Mouse (Mus musculus) B cell, adult 2 months (primary cell): Measurements from ENCODE around the gene Rrp8.

Source experiments
- DNase-seq, 2 experiments: peaks; one replicate each; pipeline ENCODE4 v3.0.0; 2022

Rrp8 gene

DNA sequence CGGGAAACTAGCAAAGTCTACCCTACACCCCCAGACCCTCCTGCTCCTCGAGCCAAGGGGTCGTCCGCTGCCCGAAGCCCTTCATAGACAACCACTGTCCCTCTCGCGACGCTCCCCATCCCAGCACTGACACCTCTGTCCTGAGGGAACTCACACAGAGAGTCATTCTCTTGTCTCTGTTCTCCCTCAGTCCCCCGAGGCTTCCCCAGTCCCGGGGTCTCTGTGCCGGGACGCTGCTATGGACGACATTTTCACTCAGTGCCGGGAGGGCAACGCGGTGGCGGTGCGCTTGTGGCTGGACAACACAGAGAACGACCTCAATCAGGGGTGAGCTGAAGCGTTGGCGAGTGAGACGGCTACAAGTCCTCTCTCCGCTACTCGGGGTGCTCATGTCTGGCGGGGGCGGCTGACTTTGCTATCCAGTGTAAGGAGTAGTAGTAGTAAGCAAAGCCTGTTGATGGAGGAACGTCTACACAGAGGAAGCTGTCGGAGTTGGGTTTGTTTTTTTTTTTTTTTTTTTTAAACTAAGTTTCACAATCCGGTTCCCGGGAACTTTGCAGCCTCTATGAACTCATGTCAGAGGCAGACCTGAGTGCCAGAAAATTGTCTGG, at the start of gene Rrp8:
Gene Rrp8 (minus strand): TSS at position 475 of the 611 bp plus-strand sequence.
- DNase-seq, result peak; percentile 43 to 52

DNA sequence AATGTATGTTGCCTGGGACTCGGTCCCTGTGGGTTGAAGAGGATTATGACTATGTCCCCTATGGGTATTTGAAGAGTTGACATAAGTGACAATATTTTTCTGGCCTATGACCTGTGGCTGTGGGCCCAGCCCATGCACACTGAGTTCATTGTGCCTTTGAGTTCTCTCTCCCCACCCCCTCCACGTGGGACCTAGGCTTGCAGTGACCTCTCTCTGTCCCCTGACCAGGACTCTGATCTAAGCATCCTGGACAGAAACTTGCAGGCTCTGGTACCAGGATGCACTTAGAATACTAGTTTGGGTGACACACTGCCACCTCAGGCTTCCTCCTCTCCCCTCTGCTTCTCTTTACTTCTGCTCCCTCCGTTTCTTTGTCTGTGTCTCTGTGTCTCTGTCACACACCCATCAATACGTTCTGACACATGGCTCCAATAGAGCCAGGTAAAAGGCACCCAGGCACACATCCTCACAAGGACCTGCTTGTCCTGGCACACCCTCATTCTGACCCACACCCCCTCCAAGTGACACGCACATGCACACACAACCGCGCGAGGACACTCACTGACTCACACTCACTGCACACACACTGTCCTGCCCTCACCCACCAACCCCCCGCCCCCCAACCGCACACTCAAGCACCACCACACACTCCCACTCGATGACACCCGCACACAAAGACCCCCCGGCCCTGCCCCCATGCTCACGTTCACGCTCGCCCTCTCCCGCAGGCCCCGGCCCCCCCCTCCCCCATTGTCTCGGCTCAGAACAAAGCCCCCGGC, 49.5 kb upstream of the Rrp8 start:
- no peak for DNase-seq

DNA sequence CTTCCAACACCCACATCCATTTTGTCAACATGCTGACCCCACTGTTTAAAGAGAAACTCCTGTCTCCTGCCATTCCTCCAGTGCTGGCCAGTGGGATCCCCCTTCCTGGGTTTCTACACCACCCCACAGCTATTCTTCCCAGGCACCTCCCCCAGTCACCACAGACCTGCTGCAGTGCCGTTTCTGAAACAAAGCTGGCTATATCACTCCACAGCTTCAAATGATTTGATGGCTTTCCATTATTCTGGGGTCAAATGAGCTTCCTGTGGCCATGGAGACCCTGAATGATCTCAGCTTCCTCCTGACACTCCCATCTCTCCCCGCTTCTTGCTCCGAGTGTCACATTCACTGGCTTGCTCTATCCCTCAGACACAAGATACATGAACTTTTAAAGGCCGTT, 47.4 kb upstream of the Rrp8 start:
- DNase-seq, result no peak

DNA sequence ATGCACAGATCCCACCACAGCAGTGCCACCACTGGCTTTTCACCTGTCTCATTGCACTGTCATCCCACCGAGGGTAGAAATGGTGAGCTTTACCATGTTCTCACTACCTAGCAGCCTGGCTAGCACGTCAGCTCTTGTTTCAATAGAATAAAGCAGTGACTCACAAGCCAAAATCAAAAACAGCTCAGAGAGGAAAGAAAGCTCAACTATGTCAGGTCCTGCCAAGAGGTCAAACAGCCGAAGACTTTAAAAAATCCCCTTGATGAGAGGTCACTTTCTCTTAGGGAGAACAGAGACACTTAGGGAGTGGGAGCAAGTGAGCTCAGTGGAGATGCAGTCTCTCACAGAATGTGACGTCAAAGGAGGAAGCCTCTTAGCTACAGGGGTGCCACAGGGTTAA, 46.7 kb upstream of the Rrp8 start:
- DNase-seq, result no peak

DNA sequence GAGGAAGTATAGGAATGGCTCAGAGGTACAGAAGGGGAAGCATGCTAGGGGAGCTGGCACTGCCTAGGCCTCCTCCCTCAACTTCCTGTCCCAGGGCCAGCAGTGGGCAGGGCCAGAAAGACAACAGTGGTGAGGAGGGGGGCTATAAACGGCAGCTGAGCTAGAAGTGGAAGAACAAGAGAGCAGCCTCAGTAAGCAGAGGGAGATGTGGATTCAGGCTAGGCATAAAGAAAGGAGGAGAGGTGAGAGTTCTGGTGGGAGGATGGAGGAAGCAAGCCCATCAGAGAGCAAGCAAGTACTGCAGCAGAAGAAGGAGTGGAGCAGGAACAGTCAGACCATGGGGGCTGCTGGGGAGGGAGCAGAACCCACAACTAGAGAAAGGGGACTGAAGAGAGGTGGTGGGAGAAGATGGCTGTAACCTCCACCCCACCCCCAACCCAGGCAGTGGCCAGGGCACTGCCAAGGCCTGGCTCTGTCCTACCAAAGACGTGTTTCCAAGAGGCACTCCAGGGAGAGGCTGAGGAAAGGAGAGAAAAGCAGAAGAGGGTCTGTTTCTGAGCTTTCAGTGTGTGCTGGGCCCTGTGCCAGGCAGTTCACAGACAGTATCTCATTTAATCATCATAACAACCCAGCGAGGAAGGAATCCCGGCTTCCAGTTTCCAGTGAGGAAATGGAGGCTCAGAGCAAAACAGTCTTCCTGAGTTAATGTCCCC, 41.5 kb upstream of the Rrp8 start:
- peak in 1 of 2 experiments; percentile 30 for DNase-seq

DNA sequence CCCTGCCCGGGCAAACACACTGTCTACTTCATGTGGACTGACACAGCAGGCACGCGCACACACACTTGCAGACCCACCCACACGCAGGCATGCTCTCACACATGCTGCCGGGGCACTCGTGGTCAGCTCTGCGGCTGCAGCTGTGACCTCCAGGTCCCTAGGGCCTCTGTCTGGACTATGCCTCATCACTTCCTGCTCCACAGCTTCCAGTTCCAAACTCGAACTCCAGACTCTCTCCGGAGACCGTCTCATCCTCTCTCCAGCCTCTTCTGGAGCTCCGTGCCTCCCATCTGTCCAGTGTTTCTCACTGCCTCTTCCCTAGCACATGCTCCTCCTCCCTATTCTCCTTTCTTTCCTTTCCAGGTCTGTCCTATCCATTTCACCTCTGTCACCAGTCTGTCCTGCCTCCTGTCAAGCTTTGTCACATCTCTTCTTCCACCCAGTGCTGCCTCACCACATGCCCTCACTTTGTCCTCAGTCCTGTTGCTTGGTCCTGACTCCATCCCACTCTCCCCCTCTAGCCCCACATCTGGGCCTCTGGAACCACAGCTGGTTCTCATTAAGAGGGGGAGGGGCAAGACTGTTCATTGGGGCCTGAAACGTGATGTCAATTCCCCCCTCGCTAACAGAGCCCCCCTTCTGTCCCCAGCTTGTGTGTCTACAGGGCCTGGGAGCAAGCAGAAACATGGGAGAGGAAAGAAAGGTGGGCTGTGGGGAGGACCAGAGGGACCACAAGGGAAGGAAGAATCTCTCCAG, 40.8 kb upstream of the Rrp8 start:
- peak; percentile 22 to 37 for DNase-seq

DNA sequence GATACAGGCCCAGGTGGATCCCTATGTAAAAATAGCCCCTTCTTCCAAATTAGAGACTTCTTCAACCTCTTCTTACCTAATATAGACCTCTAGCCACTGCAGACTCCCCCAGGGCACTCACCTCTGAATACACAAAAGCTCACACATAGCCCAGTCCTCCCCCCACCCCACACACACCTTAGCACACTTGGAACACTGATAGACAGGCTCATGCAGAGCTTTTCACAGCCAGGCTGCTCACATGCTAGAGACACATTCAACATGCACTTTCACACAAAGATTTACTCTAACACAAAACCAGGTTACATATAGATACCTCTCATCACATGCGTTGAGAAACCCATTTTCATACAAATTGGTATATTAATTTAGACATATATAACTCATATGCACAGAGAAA, 40.1 kb upstream of the Rrp8 start:
- no peak for DNase-seq

DNA sequence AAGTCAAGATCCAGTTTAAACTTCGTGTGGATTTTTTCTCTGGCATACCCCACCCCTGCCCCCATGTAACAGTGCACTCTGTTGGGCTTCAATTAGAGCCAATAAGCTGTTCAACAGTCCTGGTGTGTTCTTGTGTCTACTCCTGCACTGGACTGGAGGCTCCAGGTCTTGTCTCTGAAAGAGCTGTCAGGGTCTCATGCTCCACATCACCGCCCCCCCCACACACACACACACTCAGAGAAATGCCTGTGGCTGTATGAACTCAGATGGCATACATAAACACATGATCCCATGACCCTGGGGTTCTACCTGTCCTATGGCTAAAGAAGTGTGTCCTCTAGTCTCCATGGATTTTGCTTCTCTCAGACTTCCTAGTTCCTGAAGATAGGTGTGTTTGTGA, 38.8 kb upstream of the Rrp8 start:
- DNase-seq, result no peak

DNA sequence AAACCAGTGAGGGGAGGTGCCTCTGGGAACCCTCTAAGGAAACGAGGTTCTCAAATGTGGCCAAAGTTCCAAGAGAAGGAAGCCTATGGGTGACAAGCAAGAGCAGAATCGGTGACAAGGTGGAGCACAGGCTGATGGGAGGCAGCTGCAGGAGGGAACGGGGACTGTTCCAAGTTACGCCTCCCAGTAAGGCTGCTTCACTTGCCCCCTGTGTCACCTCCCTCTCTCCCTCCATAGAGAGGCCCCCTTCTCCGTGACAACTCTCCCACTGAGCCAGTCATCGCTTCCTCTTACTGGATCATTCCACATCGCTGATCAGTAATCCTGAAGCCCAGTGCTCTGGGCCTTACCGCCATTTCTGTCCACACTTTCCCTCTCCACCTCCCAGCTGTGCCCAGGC, 37.5 kb upstream of the Rrp8 start:
- no peak for DNase-seq

DNA sequence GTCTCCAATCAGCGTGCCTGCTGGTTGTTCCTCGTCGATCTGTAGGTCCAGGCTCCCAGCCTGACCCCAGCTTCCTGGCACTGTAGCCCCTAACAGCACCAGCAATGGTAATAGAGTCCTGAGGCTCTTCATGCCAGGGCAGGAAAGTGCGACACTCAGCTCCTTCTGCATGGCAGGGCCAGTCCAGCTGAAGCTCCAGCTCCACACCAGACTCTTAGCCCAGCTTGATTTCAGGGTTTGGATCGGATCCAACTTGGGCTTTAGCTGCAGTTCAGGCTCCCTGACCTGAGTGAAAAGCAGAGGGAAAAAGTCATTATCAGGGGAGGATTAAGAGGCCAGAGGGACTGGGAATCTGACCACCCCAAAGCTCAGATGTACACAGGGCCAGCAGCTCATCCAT, 35.9 kb upstream of the Rrp8 start:
- DNase-seq, result no peak

DNA sequence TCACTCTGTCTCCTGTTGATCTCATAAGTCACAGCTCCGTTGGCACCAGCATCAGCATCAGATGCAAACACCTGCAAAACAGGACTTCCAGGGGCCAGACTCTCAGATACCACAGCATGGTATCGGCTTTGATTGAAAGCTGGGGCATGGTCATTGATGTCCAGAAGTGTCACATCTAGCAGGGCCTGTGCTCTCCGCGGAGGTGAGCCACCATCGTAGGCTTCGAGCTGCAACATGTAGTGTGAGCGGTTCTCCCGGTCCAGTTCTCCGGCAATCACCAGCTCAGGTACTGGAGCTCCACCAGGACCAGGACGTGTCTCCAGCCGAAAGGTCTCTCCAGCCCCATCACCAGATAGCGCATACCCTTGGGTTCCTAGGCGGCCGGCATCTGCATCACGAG, 35.1 kb upstream of the Rrp8 start:
- no peak for DNase-seq

DNA sequence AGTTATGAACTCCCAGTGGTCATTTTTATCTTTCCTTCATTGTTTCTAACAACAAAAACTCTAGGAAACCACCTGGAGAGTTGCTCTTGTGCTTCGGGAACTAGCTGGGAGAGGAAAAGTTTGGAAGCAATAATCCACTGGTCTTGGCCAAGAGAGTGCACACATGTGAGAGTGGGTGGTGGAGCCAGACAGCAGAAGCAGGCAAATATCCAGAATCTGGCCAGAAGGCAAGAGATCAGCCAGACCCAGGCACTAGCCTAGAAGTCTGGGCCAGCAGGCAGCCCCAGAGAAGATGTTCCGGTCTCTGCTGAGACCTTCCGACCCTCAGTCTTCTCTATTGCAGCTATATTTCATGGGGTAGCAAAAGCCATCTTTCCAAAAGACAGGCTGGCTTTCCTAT, 32.8 kb upstream of the Rrp8 start:
- DNase-seq, result no peak

DNA sequence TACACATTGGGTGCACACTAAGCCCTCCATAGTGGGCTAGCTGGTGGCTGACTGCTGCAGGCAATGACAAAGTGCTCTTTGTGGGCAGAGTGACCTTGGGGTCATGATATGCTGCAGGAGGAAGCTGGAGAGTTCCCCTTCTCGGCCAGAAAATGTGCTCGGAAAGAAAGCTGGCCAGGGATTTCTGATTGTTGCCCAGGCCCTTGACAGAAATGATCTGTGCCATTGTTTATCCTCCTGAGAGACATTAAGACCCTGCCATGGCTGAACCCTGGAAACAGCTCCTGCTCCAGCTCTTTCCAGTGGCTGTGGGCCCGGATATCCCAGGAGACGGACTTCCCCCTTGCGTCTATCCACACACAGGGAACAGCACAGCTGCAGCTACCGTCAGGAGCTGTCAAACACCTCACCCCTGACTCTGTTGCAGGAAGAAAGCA, 30.6 kb upstream of the Rrp8 start:
- DNase-seq, result no peak

DNA sequence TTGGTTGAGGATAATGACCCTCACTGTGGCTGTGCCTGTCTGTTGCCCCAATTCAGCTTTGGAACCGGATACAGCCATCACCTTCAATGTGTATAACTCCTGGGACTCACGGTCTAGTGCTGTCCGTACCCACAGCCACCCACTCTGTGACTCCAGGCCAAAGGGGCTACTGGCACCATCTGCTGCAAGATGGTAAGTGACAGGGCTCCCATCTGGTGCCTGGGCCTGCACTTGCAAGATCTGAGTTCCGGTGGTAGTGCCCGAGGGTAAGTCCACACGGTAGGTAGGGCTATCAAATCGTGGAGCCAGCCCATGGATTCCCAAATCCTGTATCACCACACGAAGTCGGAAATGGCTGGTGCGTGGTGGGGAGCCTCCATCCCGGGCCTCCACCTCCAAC, 27.1 kb upstream of the Rrp8 start:
- no peak for DNase-seq

DNA sequence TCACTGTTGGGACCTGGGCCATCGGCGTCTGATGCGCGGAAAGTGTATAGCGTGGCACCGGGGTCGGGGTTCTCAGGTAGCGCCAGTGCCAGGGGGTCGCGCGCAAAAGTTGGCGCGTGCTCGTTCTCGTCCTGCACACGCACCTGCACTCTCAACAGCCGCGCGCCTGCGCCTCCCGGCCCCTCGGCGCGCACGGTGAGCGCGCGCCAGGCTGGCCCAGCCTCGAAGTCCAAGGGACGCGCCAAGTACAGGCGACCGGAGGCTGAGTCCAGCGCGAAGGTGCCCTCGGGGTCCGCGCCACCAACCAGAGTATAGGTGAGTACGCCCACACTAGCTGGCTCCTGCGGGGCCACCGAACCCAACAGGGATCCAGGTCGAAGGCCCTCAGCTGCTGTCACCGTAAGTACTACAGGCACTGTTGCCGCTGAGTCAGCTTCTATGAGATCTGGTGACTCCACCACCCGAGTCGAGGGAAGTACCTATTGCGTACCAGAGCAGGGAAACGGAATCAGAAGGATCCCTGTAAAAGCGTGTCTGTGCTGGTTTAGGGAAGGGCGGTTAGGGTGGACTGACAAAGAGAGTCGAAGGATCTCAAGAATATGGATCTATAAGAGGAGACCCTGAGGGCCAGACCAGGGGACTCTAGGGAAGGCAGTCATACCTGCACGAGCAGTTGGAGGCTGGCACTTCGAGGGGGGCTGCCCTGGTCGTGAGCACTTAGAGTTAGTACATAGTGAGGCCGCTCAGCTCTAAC, 25.5 kb upstream of the Rrp8 start:
- DNase-seq, result no peak

DNA sequence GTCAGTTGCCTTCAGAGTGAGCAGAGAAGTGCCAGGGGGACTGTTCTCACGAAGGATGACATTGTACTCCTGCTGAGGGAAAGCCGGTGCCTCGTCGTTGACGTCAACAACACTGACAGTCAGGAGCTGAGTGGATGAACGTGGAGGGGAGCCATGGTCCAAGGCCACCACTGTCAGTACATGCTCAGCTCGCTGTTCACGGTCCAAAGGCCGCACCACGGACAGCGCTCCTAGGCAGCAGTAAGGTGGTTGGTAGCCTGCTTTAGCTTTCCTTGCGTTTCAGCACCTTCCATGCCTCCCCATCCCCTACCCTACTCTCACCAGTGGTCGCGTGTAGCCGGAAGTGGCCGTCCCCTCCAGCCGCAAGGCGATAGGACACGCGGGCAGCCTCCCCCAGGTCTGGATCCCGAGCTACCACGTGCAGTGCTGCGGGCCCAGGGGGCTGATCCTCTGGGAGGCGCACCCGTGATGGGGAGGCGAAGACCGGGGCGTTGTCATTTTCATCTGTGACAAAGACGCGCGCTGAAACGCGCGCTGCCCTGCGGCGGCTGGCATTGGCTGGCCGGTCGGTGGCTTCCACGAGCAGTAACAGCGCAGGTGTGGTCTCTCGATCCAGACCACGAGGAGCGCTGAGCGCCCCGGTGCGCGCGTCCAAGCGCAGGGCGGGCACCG, 24.8 kb upstream of the Rrp8 start:
- DNase-seq, result no peak

DNA sequence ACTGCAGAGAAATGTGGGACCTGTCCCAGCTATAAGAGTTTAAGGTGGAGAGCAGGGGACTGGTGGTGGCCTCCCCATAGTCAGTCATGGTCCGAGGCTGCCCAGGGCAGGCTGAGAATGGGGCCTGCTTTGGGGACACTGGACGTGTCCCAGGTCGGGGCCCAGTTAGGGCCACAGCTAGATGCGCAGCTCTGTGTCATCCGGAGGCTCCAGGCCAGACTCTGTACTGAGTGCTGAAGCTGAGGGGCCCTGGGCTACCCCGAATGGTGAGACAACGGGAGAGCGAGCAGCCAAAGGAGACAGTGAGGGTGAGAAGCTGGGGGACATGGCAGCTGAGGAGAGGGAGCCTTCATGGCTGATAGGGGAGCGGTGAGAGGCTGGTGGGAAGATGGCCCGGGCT, 16.1 kb upstream of the Rrp8 start:
- DNase-seq, result no peak

DNA sequence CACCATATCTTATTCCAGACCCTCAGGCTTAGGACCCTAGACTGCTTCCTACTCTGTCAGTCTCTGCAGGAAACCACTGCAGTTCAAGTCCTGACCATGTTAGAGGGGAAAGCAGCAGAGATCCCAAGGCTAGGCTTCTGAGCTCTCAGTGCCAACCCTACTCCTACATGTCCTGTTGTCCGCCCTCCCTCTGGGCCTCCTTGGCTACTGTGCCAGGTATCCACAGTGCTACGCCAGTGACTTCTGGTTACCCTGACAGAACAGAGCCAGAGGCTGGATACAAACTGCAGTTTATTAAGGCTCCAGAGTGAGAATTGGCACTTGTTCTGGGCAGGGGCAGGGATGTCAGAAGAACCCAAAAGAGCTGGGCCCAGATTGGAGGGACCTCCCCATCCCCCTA, 15.5 kb upstream of the Rrp8 start:
- DNase-seq, result no peak

DNA sequence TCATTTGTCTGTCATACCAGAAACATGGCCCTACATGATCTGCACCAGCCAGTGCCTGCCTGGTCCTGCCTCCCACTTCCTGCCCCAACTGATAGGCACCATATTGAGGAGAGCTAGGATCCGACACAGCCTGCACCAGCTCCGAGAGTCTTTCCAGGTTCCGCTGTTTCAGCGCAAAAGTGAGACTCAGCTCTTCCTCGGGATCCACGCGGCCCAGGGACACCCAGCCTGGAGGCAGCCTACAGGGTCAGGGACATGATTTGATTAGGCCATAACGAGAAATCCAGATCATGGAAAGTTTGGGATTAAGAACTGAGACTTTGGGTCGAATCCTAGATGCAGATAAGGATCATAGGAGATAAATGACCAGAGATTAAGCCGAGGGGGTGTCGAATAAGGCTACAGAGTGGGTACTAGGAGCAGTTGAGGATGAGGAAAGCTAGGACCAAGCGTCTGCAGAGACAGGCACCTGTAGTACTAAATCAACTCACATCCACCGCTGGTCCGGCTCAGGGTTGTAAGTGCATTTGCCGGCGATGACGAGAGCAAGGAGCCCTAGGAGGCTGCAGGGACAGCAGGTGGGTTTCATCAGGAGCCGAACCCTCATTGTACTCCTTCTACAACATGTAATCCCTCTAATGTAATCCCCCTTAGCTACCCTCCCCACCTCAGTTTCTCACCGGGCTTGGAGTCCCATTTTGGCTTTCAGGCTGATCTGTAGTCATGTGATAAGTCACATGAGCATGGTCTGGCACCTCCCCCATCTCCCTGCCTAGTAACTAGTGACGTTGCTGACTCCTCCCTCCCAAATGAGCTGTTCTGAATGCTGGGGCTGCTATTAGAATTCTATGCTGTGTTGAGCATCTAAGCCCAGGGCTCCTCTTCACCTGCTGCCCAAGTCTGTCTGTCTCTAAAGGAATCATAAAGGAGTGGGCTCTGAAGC, 14.6 kb upstream of the Rrp8 start, which contains the start of gene Tpp1:
Gene Tpp1 (minus strand): TSS at position 745 of the 943 bp plus-strand sequence.
- peak; percentile 93 to 96 for DNase-seq

DNA sequence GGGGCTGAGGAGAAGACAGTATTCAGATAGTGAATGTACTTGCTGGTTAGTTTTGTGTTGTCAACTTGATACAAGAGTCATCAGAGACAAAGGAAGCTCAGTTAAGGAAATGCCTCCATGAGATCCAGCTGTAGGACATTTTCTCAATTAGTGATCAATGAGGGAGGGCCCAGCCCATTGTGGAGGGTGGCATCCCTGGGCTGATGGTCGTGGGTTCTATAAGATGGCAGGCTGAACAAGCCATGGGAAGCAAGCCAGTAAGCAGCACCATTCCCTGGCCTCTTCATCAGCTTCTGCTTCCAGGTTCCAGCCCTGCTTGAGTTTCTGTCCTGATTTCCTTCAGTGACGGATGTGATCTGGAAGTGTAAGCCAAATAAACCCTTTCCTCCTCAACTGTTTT, 10.6 kb upstream of the Rrp8 start:
- no peak for DNase-seq
